Mouse (Mus musculus) embryonic facial prominence, embryonic 15.5 days (tissue): ENCODE results near the gene Gm12184. TPM values are rescaled to one million over a fixed set of nuclear protein-coding genes. Genes with fewer than 3 reads are reported as not detected.

Experiments used
- ATAC-seq: fragments of 200-750 bp; cut with Nextera tagmentation; 2 replicates; pipeline ENCODE4 v1.8.0; 2017; ENCODE audit warnings: low read depth, moderate TSS enrichment; ENCODE audit not compliant: insufficient number of reproducible peaks, low FRiP score, low TSS enrichment
- H3K27ac ChIP-seq: fragments of 300-500 bp; sonication (generic); replicated peaks from 2 replicates; pipeline ENCODE4 v1.5.1; 2015; ENCODE audit warnings: mild to moderate bottlenecking, inconsistent platforms
- H3K27me3 ChIP-seq: fragments of 300-500 bp; sonication (generic); 2 replicates; pipeline ENCODE4 v1.6.1; 2015; ENCODE audit warnings: inconsistent platforms
- H3K36me3 ChIP-seq: fragments of 300-500 bp; sonication (generic); 2 replicates; pipeline ENCODE4 v1.6.1; 2015; ENCODE audit warnings: mild to moderate bottlenecking, inconsistent platforms
- H3K4me1 ChIP-seq: fragments of 300-500 bp; sonication (generic); 2 replicates; pipeline ENCODE4 v1.6.1; 2015; ENCODE audit warnings: inconsistent platforms
- H3K4me2 ChIP-seq: fragments of 300-500 bp; sonication (generic); replicated peaks from 2 replicates; pipeline ENCODE4 v1.6.1; 2015; ENCODE audit warnings: mild to moderate bottlenecking, inconsistent platforms
- H3K4me3 ChIP-seq: fragments of 300-500 bp; sonication (generic); replicated peaks from 2 replicates; pipeline ENCODE4 v1.5.1; 2015; ENCODE audit warnings: mild to moderate bottlenecking, inconsistent platforms
- H3K9ac ChIP-seq: fragments of 300-500 bp; sonication (generic); 2 replicates; pipeline ENCODE4 v1.6.1; 2015; ENCODE audit warnings: inconsistent platforms
- H3K9me3 ChIP-seq: fragments of 300-500 bp; sonication (generic); replicated peaks from 2 replicates; pipeline ENCODE4 v1.6.1; 2016; ENCODE audit warnings: inconsistent platforms
- WGBS: fragments of 180-500 bp; shearing (Covaris S2); methylation state at CpG from one replicate; pipeline ENCODE4 v1.1.7; 2015; 5-methylcytosine and 5-hydroxymethylcytosine counted together
- polyA plus RNA-seq: library from polyadenylated mRNA; unstranded; fragments of >200 nt; fragmentation: Nextera tagmentation; extraction: Ambion mirVana; gene quantifications from 2 replicates; pipeline ENCODE4 v1.2.1, GENCODE M21; 2015

The Gm12184 gene
- polyA plus RNA-seq, 1 experiment from 2014 or later: 2.3 TPM

GRCm38 (mm10) chr11:48810142-48810541, 16.3 kb downstream of the Gm12184 start:
- WGBS: 80% methylated on average over 2 of the region's 2 CpGs
- H3K36me3 ChIP-seq: peaks cover 92% of the 10 kb centered on the region

GRCm38 (mm10) chr11:48809434-48809830, 17.0 kb downstream of the Gm12184 start:
- Histone ChIP-seq H3K27ac (0 out of 2 replicates have a peak overlapping the region, but pooled peaks have one; percentile 14), H3K4me2 (no peak overlapping the region), H3K9ac (no peak overlapping the region), H3K9me3 (no peaks in the 10 kb centered on the region), H3K27me3 (no peaks in the 10 kb centered on the region), H3K4me1 (peaks cover 7% of the 10 kb centered on the region; the same call in 1 of the 2 replicates), H3K4me3 (no peak overlapping the region), H3K36me3 (peaks cover 93% of the 10 kb centered on the region)
- no peak for ATAC-seq
- WGBS: 68% methylated on average over 4 of the region's 4 CpGs

More at GRCm38 (mm10) chr11:48810142-48810541, 16.3 kb downstream of the Gm12184 start:
- no peak overlapping the region for H3K4me2 ChIP-seq
- no peaks in the 10 kb centered on the region for H3K27me3 ChIP-seq
- no peak overlapping the region for H3K4me3 ChIP-seq
- ATAC-seq: no peak
- peaks cover 14% of the 10 kb centered on the region for H3K4me1 ChIP-seq
- H3K9me3 ChIP-seq: no peaks in the 10 kb centered on the region
- no peak overlapping the region for H3K27ac ChIP-seq
- no peak overlapping the region for H3K9ac ChIP-seq

DNA sequence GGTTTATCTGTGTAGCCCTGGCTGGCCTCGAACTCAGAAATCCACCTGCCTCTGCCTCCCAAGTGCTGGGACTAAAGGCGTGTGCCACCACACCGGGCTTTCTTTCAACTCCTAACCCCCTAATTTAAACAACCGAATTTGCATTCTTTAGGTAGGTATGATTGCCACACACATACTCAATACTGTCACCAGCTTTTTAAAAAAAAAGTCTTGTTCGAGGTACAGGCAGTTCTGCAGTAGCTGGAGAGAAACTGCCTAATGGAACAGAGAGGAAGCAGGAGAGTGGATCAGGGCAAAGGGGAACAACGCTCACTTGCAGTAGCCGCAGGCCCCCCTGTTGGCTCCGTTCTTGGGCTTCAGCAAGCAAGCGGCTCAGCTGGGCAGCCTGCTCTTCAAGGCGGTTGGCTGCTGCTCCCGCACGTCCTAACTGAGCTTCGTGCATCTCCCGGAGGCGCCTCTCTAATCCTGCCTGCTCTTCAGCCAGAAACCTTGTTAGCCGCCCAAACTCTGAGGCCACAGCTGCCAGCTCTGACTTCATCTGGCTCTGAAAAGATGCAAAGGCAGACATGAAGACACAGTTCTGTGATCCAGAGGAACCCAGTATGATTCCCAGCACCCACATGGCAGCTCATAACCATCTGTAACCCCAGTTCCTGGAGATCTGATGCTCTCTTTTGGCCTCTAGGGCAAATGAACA, 17.6 kb downstream of the Gm12184 start:
- no peaks in the 10 kb centered on the region for H3K27me3 ChIP-seq
- no peak for ATAC-seq
- H3K4me3 ChIP-seq: no peak overlapping the region
- 0 out of 2 replicates have a peak overlapping the region, but pooled peaks have one; percentile 14 for H3K27ac ChIP-seq
- H3K36me3 ChIP-seq: peaks cover 96% of the 10 kb centered on the region
- 61% methylated on average over 16 of the region's 16 CpGs for WGBS
- H3K9ac ChIP-seq: no peak overlapping the region
- no peak overlapping the region for H3K4me2 ChIP-seq
- no peaks in the 10 kb centered on the region for H3K9me3 ChIP-seq
- H3K4me1 ChIP-seq: 0 out of 2 replicates have a peak, but pooled peaks cover 4% of the 10 kb centered on the region

- no peak overlapping the region for H3K4me2 ChIP-seq
- H3K27ac ChIP-seq: no peak overlapping the region
Observed at GRCm38 (mm10) chr11:48808304-48808646, 18.2 kb downstream of the Gm12184 start.

GRCm38 (mm10) chr11:48807563-48808303, 18.7 kb downstream of the Gm12184 start:
- WGBS: 58% methylated on average over 14 of the region's 14 CpGs
- H3K27me3 ChIP-seq: no peaks in the 10 kb centered on the region
- no peak overlapping the region for H3K9ac ChIP-seq
- ATAC-seq: no peak
- H3K4me1 ChIP-seq: peaks cover 8% of the 10 kb centered on the region; the same call in 1 of the 2 replicates
- no peak overlapping the region for H3K4me3 ChIP-seq
- no peak overlapping the region for H3K4me2 ChIP-seq
- H3K9me3 ChIP-seq: no peaks in the 10 kb centered on the region
- H3K36me3 ChIP-seq: peaks cover 98% of the 10 kb centered on the region
- 0 out of 2 replicates have a peak overlapping the region, but pooled peaks have one; percentile 4 for H3K27ac ChIP-seq

More at GRCm38 (mm10) chr11:48808304-48808646, 18.2 kb downstream of the Gm12184 start:
- peaks cover 97% of the 10 kb centered on the region for H3K36me3 ChIP-seq
- no peaks in the 10 kb centered on the region for H3K9me3 ChIP-seq
- no peak overlapping the region for H3K9ac ChIP-seq
- no peak overlapping the region for H3K4me3 ChIP-seq
- 0 out of 2 replicates have a peak, but pooled peaks cover 4% of the 10 kb centered on the region for H3K4me1 ChIP-seq
- no peaks in the 10 kb centered on the region for H3K27me3 ChIP-seq
- ATAC-seq: no peak

GRCm38 (mm10) chr11:48806856-48807562, 19.4 kb downstream of the Gm12184 start:
- H3K27ac ChIP-seq: peak overlapping the region; percentile 4; the same call in 1 of the 2 replicates
- H3K4me1 ChIP-seq: peaks cover 15% of the 10 kb centered on the region
- WGBS: 53% methylated on average over 21 of the region's 21 CpGs
- peak; percentile 25 for ATAC-seq
- H3K9me3 ChIP-seq: no peaks in the 10 kb centered on the region
- no peak overlapping the region for H3K4me3 ChIP-seq
- peaks cover 98% of the 10 kb centered on the region for H3K36me3 ChIP-seq
- H3K9ac ChIP-seq: no peak overlapping the region
- no peak overlapping the region for H3K4me2 ChIP-seq
- H3K27me3 ChIP-seq: no peaks in the 10 kb centered on the region

DNA sequence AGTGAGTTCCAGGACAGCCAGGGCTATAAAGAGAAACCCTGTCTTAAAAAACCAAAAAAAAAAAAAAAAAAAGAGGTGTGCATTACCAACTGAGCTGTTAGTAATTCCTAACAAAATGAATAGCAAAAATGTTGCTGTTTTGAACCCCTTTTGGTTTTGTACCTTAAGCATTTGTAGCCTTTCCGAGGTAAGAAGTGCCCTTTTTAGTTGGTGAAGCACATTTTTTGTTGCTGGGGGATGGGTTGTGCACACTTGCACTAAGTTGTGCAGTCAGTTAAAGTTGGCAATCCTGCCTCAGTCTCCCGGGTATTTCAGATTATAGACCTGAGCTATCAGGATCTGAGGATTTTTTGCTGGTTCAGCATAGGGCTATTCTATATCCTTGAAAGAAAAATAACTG, 21.5 kb downstream of the Gm12184 start:
- 84% methylated on average over 2 of the region's 2 CpGs for WGBS
- Histone ChIP-seq H3K4me2 (no peak overlapping the region), H3K27me3 (no peaks in the 10 kb centered on the region), H3K9me3 (no peaks in the 10 kb centered on the region), H3K36me3 (peaks cover 82% of the 10 kb centered on the region), H3K9ac (no peak overlapping the region), H3K4me3 (no peak overlapping the region), H3K4me1 (peaks cover 25% of the 10 kb centered on the region), H3K27ac (no peak overlapping the region)
- ATAC-seq: no peak

GRCm38 (mm10) chr11:48803988-48804387, 22.5 kb downstream of the Gm12184 start:
- peaks cover 25% of the 10 kb centered on the region for H3K4me1 ChIP-seq
- no peak overlapping the region for H3K4me2 ChIP-seq
- H3K27ac ChIP-seq: no peak overlapping the region
- H3K36me3 ChIP-seq: peaks cover 73% of the 10 kb centered on the region
- no peak for ATAC-seq
- no peak overlapping the region for H3K9ac ChIP-seq
- no peaks in the 10 kb centered on the region for H3K27me3 ChIP-seq
- WGBS: 92% methylated on average over 2 of the region's 2 CpGs
- no peaks in the 10 kb centered on the region for H3K9me3 ChIP-seq
- H3K4me3 ChIP-seq: no peak overlapping the region

DNA sequence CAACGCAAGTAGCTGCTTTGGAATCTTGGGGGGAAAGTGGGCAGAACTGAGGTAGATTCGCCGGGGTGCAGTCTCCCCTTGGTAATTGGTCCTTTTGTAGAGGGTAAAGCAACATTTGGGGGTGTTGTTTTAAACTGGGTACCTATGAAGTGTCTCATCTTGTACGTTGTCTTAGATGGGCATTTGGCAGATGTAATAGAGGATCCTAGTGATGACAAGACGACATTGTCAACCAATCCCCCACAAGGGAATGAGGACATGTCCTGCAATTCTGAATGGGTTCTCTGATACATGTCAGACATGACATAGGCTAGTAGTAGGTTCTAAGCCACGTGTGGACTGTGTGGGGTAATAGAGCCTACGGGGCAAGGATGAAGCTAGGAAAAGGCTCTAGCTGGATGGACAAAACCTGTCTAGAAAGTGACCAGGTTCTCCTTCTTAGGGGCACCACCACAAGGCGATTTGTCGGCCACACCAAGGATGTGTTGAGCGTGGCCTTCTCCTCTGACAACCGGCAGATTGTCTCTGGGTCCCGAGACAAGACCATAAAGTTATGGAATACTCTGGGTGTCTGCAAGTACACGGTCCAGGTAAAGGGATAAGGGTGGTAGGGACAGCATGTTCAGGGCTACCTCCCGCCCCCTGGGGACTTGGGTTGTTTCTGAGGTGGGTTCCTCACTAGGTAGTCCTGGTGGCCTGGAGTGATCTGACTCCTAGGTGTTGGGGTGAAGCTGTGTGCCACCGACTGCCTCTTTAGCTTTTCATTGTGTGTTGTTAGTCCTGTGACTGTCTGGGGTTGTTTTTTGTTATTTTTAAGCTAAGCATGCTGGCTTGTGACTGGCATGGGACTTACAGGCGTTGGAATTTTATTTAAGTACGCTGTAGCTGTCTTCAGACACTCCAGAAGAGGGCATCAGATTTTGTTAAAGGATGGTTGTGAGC, 24.4 kb downstream of the Gm12184 start:
- Histone ChIP-seq H3K4me2 (peak overlapping the region; percentile 70), H3K9me3 (no peaks in the 10 kb centered on the region), H3K27me3 (no peaks in the 10 kb centered on the region), H3K4me1 (peaks cover 35% of the 10 kb centered on the region), H3K27ac (no peak overlapping the region), H3K36me3 (peaks cover 54% of the 10 kb centered on the region), H3K4me3 (peak overlapping the region; percentile 80), H3K9ac (peak overlapping the region; percentile 77)
- 73% methylated on average over 17 of the region's 17 CpGs for WGBS
- ATAC-seq: no peak

- peak within 1 kb of the TSS; percentile 80 for H3K4me3 ChIP-seq
- H3K27me3 ChIP-seq: no peaks in the 10 kb centered on the region
- peaks cover 34% of the 10 kb centered on the region for H3K36me3 ChIP-seq
- H3K4me2 ChIP-seq: peak within 1 kb of the TSS; percentile 70
- H3K27ac ChIP-seq: peak within 1 kb of the TSS; percentile 100
- H3K4me1 ChIP-seq: peaks cover 35% of the 10 kb centered on the region
- H3K9me3 ChIP-seq: no peaks in the 10 kb centered on the region
- under 1% methylated on average over 47 of the region's 47 CpGs for WGBS
- ATAC-seq: peak; percentile 91
- H3K9ac ChIP-seq: peak within 1 kb of the TSS; percentile 77
Observed at GRCm38 (mm10) chr11:48799921-48800701, 26.3 kb downstream of the Gm12184 start, which contains the start of gene Rack1. TSS of gene Rack1 (plus strand) at chr11:48800332.
